8 mouse cellular contexts compared by ENCODE assay signal in the genomic region with DNA sequence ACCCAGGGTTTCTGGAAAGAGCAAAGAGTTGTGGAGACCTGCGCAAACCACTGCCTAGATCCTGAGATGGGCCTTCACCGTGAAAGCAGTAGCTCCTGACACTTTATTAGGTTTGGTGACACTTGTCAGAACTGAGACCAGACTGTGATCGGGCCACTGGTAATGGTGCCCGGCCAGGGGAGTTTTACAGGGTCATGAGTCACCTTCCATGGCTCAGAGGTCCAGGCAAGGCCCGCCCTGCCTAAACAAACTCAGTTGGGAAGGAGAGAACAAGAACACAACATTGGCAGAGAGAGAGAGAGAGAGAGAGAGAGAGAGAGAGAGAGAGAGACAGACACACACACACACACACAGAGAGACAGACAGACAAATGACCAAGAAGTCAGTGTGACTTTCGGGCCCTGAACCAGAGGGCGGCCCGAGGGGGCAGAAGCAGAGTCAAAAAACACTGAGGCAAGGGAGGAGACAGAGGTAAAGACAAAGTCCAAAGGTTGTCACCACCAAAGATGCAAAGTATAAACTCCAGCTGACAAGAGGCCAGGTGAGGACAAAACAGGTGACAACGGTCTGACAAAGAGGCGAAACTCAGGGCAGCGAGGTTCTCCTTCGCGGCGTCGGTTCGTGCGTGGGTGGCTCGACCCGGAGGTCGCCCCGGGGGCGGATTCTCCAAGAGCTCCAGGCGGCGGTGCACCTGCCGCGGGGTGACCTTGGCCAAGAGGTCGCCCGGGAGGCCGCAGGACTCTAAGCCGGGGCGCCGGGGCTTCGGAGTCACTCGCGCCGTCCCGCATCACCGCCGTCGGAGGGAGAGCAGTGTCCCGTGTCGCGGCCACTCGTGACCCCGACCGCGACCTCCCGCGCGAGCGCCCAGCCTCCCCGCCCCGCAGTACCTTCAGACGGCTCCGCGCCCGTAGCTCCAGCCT. TPM values are rescaled to one million over a fixed set of nuclear protein-coding genes. Genes with fewer than 3 reads are reported as not detected.
DNase-seq lines count a peak whose midpoint lies in the region; ATAC-seq lines count a peak whose summit lies in the region.

No protein-coding gene starts in this region.

- no peaks in the 10 kb centered on the region for H3K27me3 ChIP-seq in forebrain, embryonic 16.5 days (replicated peaks; ENCODE audit: control insufficient read depth, insufficient read depth, low read length)
- H3K27me3 ChIP-seq in kidney, embryonic 15.5 days, result no peaks in the 10 kb centered on the region
- H3K27me3 ChIP-seq in midbrain, embryonic 13.5 days, result 0 out of 2 replicates have a peak, but pooled peaks cover 5% of the 10 kb centered on the region

- peak overlapping the region; percentile 12; the same call in 1 of the 2 replicates for H3K27ac ChIP-seq in forebrain, embryonic 16.5 days (ENCODE audit: low read length)
- H3K27ac ChIP-seq in kidney, embryonic 15.5 days, result peak overlapping the region; percentile 84
- H3K27ac ChIP-seq in midbrain, embryonic 13.5 days, result peak overlapping the region; percentile 58; the same call in 1 of the 2 replicates

- DNase-seq in layer of hippocampus, adult 11-12 months (ENCODE audit: low spot score), result peak; percentile 45
- no peak for DNase-seq in layer of hippocampus, postnatal 25 days (ENCODE audit: extremely low spot score in 1 of 2, low spot score in 1 of 2)
- DNase-seq in adrenal gland, adult (ENCODE audit: inconsistent age in 2 of 2, low spot score in 1 of 2), result peak; percentile 58 to 84
- DNase-seq in right cerebral cortex, postnatal 14 days, result no peak
- DNase-seq in cerebellum, adult 11-12 months, result no peak

- peaks cover 4% of the 10 kb centered on the region; the same call in 1 of the 2 replicates for H3K36me3 ChIP-seq in forebrain, embryonic 16.5 days (ENCODE audit: control insufficient read depth, insufficient read depth)
- H3K36me3 ChIP-seq in kidney, embryonic 15.5 days, result peaks cover 17% of the 10 kb centered on the region
- H3K36me3 ChIP-seq in midbrain, embryonic 13.5 days, result peaks cover 13% of the 10 kb centered on the region

- no peaks in the 10 kb centered on the region; the same call in 1 of the 2 replicates for H3K9me3 ChIP-seq in forebrain, embryonic 16.5 days (ENCODE audit: control insufficient read depth, low read length)
- no peaks in the 10 kb centered on the region for H3K9me3 ChIP-seq in kidney, embryonic 15.5 days (replicated peaks)
- no peaks in the 10 kb centered on the region for H3K9me3 ChIP-seq in midbrain, embryonic 13.5 days

- H3K9ac ChIP-seq in forebrain, embryonic 16.5 days (replicated peaks; ENCODE audit: low read depth, low read length), result peak overlapping the region; percentile 82
- peak overlapping the region; percentile 89 for H3K9ac ChIP-seq in kidney, embryonic 15.5 days
- peak overlapping the region; percentile 97 for H3K9ac ChIP-seq in midbrain, embryonic 13.5 days (replicated peaks)

- ATAC-seq in forebrain, embryonic 16.5 days, result peak; percentile 52; the same call in 1 of the 2 replicates
- peak; percentile 85 for ATAC-seq in kidney, embryonic 15.5 days (replicated peaks; ENCODE audit: low FRiP score)
- ATAC-seq in midbrain, embryonic 13.5 days, result no peak; the same call in 1 of the 2 replicates

- 7% methylated on average over 57 of the region's 57 CpGs for WGBS in forebrain, embryonic 16.5 days
- WGBS in kidney, embryonic 15.5 days, result 3% methylated on average over 54 of the region's 57 CpGs
- 6% methylated on average over 57 of the region's 57 CpGs for WGBS in midbrain, embryonic 13.5 days

- H3K4me1 ChIP-seq in forebrain, embryonic 16.5 days (replicated peaks; ENCODE audit: control insufficient read depth, insufficient read depth, low read length), result peaks cover 30% of the 10 kb centered on the region
- H3K4me1 ChIP-seq in kidney, embryonic 15.5 days, result peaks cover 27% of the 10 kb centered on the region
- H3K4me1 ChIP-seq in midbrain, embryonic 13.5 days (replicated peaks), result peaks cover 31% of the 10 kb centered on the region

- H3K4me2 ChIP-seq in forebrain, embryonic 16.5 days (ENCODE audit: low read length), result peak overlapping the region; percentile 58
- H3K4me2 ChIP-seq in kidney, embryonic 15.5 days, result peak overlapping the region; percentile 82
- H3K4me2 ChIP-seq in midbrain, embryonic 13.5 days (replicated peaks), result peak overlapping the region; percentile 94

- peak overlapping the region; percentile 86 for H3K4me3 ChIP-seq in forebrain, embryonic 16.5 days (replicated peaks; ENCODE audit: low read length)
- H3K4me3 ChIP-seq in kidney, embryonic 15.5 days (replicated peaks), result peak overlapping the region; percentile 94
- H3K4me3 ChIP-seq in midbrain, embryonic 13.5 days (replicated peaks), result peak overlapping the region; percentile 98

RNA-seq across cellular contexts. Expression of a gene that starts 0.6 kb away (rescaled TPM):
- total RNA-seq in layer of hippocampus, postnatal 25 days (2021), result 10 to 100 TPM; 28.0 to 28.6 TPM
- polyA plus RNA-seq in forebrain, embryonic 16.5 days (2015; fragmentation: Nextera tagmentation; extraction: Ambion mirVana), result 32.7 and 40.5 TPM in 2 replicates
- polyA plus RNA-seq in kidney, embryonic 15.5 days (2015; fragmentation: Nextera tagmentation; extraction: Ambion mirVana), result 15.6 and 17.8 TPM in 2 replicates
- 29.0 and 29.7 TPM in 2 replicates for polyA plus RNA-seq in midbrain, embryonic 13.5 days (2015; fragmentation: Nextera tagmentation; extraction: Ambion mirVana)

RNA-seq across cellular contexts. Expression of a gene that starts 36.7 kb away (rescaled TPM):
- 10 to 100 TPM; 11.7 to 13.3 TPM for total RNA-seq in layer of hippocampus, postnatal 25 days (2021)
- 9.0 and 10.1 TPM in 2 replicates for polyA plus RNA-seq in forebrain, embryonic 16.5 days (2015; fragmentation: Nextera tagmentation; extraction: Ambion mirVana)
- polyA plus RNA-seq in kidney, embryonic 15.5 days (2015; fragmentation: Nextera tagmentation; extraction: Ambion mirVana), result 6.0 and 6.9 TPM in 2 replicates
- 6.9 and 7.3 TPM in 2 replicates for polyA plus RNA-seq in midbrain, embryonic 13.5 days (2015; fragmentation: Nextera tagmentation; extraction: Ambion mirVana)

Comparison
In these comparisons a context has a peak if more than half of its experiments do, and no peak if none do; other contexts are left out.
1. DNase-seq: peak in layer of hippocampus, adult 11-12 months (single experiment) and adrenal gland, adult (2 of 2); none in layer of hippocampus, postnatal 25 days (0 of 2), right cerebral cortex, postnatal 14 days (single experiment) and cerebellum, adult 11-12 months (single experiment).
2. H3K27ac ChIP-seq: peak in every context shown above with its lines; median percentile 84 in kidney, embryonic 15.5 days; 58 in midbrain, embryonic 13.5 days; 12 in forebrain, embryonic 16.5 days.
3. Peak in every context shown above with its lines, with median percentiles within 50 percentile points of each other: H3K4me2 ChIP-seq, H3K4me3 ChIP-seq and H3K9ac ChIP-seq.